In genomic region chr4:148154982-148155381, GRCm38 (mm10) we compare ENCODE assay signal across 10 mouse cellular contexts. TPM values are rescaled to one million over a fixed set of nuclear protein-coding genes. Genes with fewer than 3 reads are reported as not detected.
DNase-seq lines count a peak whose midpoint lies in the region; ATAC-seq and TF ChIP-seq lines count a peak whose summit lies in the region.
"Had no signal": no experiment of that assay in that cellular context is flagged by ENCODE, and none has a peak within 500 bp of the region (broad histone marks: within the 10 kb centered on the region; RNA-seq: fewer than 3 reads in every experiment).

No protein-coding gene starts in this region.

- no peaks in the 10 kb centered on the region for H3K9me3 ChIP-seq in E14TG2a.4 (ENCODE audit: low read length)
- H3K9me3 ChIP-seq: liver, embryonic 13.5 days had no signal

- no peak for ATAC-seq in inflammation-experienced regulatory T-cells, adult 6 months

- no peak overlapping the region for H3K27ac ChIP-seq in left cerebral cortex, adult 2 months
- H3K27ac ChIP-seq in cortical plate, adult 2 months (ENCODE audit: insufficient read depth, low read length) = no peak overlapping the region
- H3K27ac ChIP-seq: liver, embryonic 13.5 days had no signal

- TF ChIP-seq CTCF in left cerebral cortex, adult 2 months (IDR thresholded peaks at IDR 0.05) = peak; percentile 75
- peak; percentile 78 for TF ChIP-seq CTCF in E14TG2a.4 (conservative IDR thresholded peaks at IDR 0.05; ENCODE audit: low read length)
- TF ChIP-seq CTCF in cortical plate, adult 2 months (IDR thresholded peaks at IDR 0.05; ENCODE audit: extremely low read depth, insufficient read depth, low read length) = peak; percentile 50; the same call in 1 of the 2 replicates

- peaks cover 79% of the 10 kb centered on the region for H3K4me1 ChIP-seq in E14TG2a.4 (replicated peaks; ENCODE audit: low read depth, low read length)
- H3K4me1 ChIP-seq in cortical plate, adult 2 months (ENCODE audit: control insufficient read depth, insufficient read depth, low read length) = no peaks in the 10 kb centered on the region; the same call in 1 of the 2 replicates

- H3K27me3 ChIP-seq in E14TG2a.4 (ENCODE audit: insufficient read depth, low read length) = no peaks in the 10 kb centered on the region

- no peak overlapping the region for H3K4me3 ChIP-seq in left cerebral cortex, adult 2 months
- no peak overlapping the region for H3K4me3 ChIP-seq in E14TG2a.4 (replicated peaks; ENCODE audit: low read length)
- no peak overlapping the region for H3K4me3 ChIP-seq in cortical plate, adult 2 months (ENCODE audit: insufficient read depth, low read length)
- H3K4me3 ChIP-seq: liver, embryonic 13.5 days had no signal

- peaks cover 45% of the 10 kb centered on the region for H3K36me3 ChIP-seq in E14TG2a.4 (ENCODE audit: insufficient read depth, low read length)
- H3K36me3 ChIP-seq: liver, embryonic 13.5 days had no signal

- TF ChIP-seq POLR2A in cortical plate, adult 2 months (IDR thresholded peaks at IDR 0.05; ENCODE audit: extremely low read depth, insufficient read depth, low read length) = no peak

- intact Hi-C loops in left cerebral cortex, adult 2 months (cut with DNase I) = no loop called here
- intact Hi-C loops in left cerebral cortex, postnatal 4 days (cut with DNase I) = loop anchor here (5.0 kb wide), 1 partner anchor 38 kb away; no protein-coding TSS in a partner anchor

- DNase-seq in adrenal gland, postnatal 14 days = peak; percentile 63
- no peak for DNase-seq in adrenal gland, postnatal 25 days
- DNase-seq in left cerebral cortex, adult 2 months (ENCODE audit: extremely low spot score in 1 of 2, low spot score in 2 of 2) = no peak
- no peak for DNase-seq in left cerebral cortex, postnatal 4 days
- DNase-seq in heart, adult 9 months (ENCODE audit: low spot score in 2 of 2) = no peak
- DNase-seq: liver, embryonic 13.5 days had no signal

RNA-seq across cellular contexts. Expression of gene Fbxo6, which starts 3.0 kb away (rescaled TPM):
- 30.7 and 31.0 TPM in 2 replicates for total RNA-seq in adrenal gland, postnatal 14 days (2021)
- total RNA-seq in adrenal gland, postnatal 25 days (2021) = 45.2 and 55.3 TPM in 2 replicates
- 10 to 100 TPM; 28.9 to 30.2 TPM for total RNA-seq in left cerebral cortex, adult 2 months (2021)
- 10 to 100 TPM; 21.2 to 21.8 TPM for total RNA-seq in left cerebral cortex, postnatal 4 days (2021)
- 38.5 and 41.3 TPM in 2 replicates for polyA plus RNA-seq in cortical plate, adult 2 months (2012; rRNA removed)
- polyA plus RNA-seq in inflammation-experienced regulatory T-cells, adult 6 months (2017; shearing (Covaris generic)) = 10 to 100 TPM; 48.0 to 55.6 (median 52.6) TPM

RNA-seq across cellular contexts. Expression of gene Fbxo44, which starts 5.3 kb away (rescaled TPM):
- total RNA-seq in adrenal gland, postnatal 14 days (2021) = 6.7 and 9.1 TPM in 2 replicates
- 7.0 and 14.6 TPM in 2 replicates for total RNA-seq in adrenal gland, postnatal 25 days (2021)
- 100 to 1,000 TPM; 140 to 156 TPM for total RNA-seq in left cerebral cortex, adult 2 months (2021)
- total RNA-seq in left cerebral cortex, postnatal 4 days (2021) = 10 to 100 TPM; 56.2 to 66.9 TPM
- 236 and 238 TPM in 2 replicates for polyA plus RNA-seq in cortical plate, adult 2 months (2012; rRNA removed)
- 1 to 10 TPM in 2 of 3 experiments, under 1 TPM in 1; 0.44 to 4.3 (median 4.1) TPM for polyA plus RNA-seq in inflammation-experienced regulatory T-cells, adult 6 months (2017; shearing (Covaris generic))

RNA-seq across cellular contexts. Expression of gene Fbxo2, which starts 5.4 kb away (rescaled TPM):
- 3.3 and 3.9 TPM in 2 replicates for total RNA-seq in adrenal gland, postnatal 14 days (2021)
- total RNA-seq in adrenal gland, postnatal 25 days (2021) = 4.5 and 4.7 TPM in 2 replicates
- total RNA-seq in left cerebral cortex, adult 2 months (2021) = 100 to 1,000 TPM; 101 to 107 TPM
- total RNA-seq in left cerebral cortex, postnatal 4 days (2021) = 10 to 100 TPM; 10.7 to 13.4 TPM
- polyA plus RNA-seq in cortical plate, adult 2 months (2012; rRNA removed) = 139 and 142 TPM in 2 replicates
- polyA plus RNA-seq in inflammation-experienced regulatory T-cells, adult 6 months (2017; shearing (Covaris generic)) = not detected

RNA-seq across cellular contexts. Expression of gene Draxin, which starts 24.5 kb away (rescaled TPM):
- 0.11 and 0.38 TPM in 2 replicates for total RNA-seq in adrenal gland, postnatal 14 days (2021)
- 0.15 and 0.24 TPM in 2 replicates for total RNA-seq in adrenal gland, postnatal 25 days (2021)
- under 1 TPM; 0.20 to 0.30 TPM for total RNA-seq in left cerebral cortex, adult 2 months (2021)
- 10 to 100 TPM; 41.9 to 46.4 TPM for total RNA-seq in left cerebral cortex, postnatal 4 days (2021)
- 0.42 and 0.45 TPM in 2 replicates for polyA plus RNA-seq in cortical plate, adult 2 months (2012; rRNA removed)
- polyA plus RNA-seq in inflammation-experienced regulatory T-cells, adult 6 months (2017; shearing (Covaris generic)) = not detected
- polyA plus RNA-seq: heart, embryonic 16.5 days had no signal

RNA-seq across cellular contexts. Expression of gene Mad2l2, which starts 24.8 kb away (rescaled TPM):
- 20.0 and 21.2 TPM in 2 replicates for total RNA-seq in adrenal gland, postnatal 14 days (2021)
- 16.2 and 20.3 TPM in 2 replicates for total RNA-seq in adrenal gland, postnatal 25 days (2021)
- 10 to 100 TPM; 14.2 to 16.1 TPM for total RNA-seq in left cerebral cortex, adult 2 months (2021)
- 10 to 100 TPM; 53.0 to 55.4 TPM for total RNA-seq in left cerebral cortex, postnatal 4 days (2021)
- polyA plus RNA-seq in cortical plate, adult 2 months (2012; rRNA removed) = 24.2 and 25.2 TPM in 2 replicates
- 10 to 100 TPM; 36.3 to 49.1 (median 39.6) TPM for polyA plus RNA-seq in inflammation-experienced regulatory T-cells, adult 6 months (2017; shearing (Covaris generic))

Comparison
In these comparisons a context has a peak if more than half of its experiments do, and no peak if none do; other contexts are left out.
1. RNA of gene Fbxo2, which starts 5.4 kb away (total RNA-seq): 101 to 107 TPM in left cerebral cortex, adult 2 months; 10.7 to 13.4 TPM in left cerebral cortex, postnatal 4 days, 4.5 to 4.7 TPM in adrenal gland, postnatal 25 days and 3.3 to 3.9 TPM in adrenal gland, postnatal 14 days; every median in the first group is over 4 times any median in the second.
2. Peak in every context shown above with its lines, with median percentiles within 50 percentile points of each other: CTCF ChIP-seq.